Mouse (Mus musculus) layer of hippocampus, adult 2 months (tissue): ENCODE data around the gene Mad1l1. TPM values are rescaled to one million over a fixed set of nuclear protein-coding genes. Genes with fewer than 3 reads are reported as not detected.

ENCODE experiments used
- DNase-seq, 2 experiments: peaks; one replicate each; pipeline ENCODE4 v3.0.0; 2022; ENCODE audit warnings: low spot score in 2 of 2
- H3K27ac ChIP-seq: fragments of 200-600 bp; 2 replicates; pipeline ENCODE4 v1.8.1; 2022
- H3K4me3 ChIP-seq: fragments of 200-600 bp; 2 replicates; pipeline ENCODE4 v1.8.1; 2022; ENCODE audit warnings: mild to moderate bottlenecking
- CTCF ChIP-seq: fragments of 200-600 bp; conservative IDR thresholded peaks from 2 replicates; pipeline ENCODE4 v1.8.1; 2022; ENCODE audit warnings: antibody characterized with exemption, mild to moderate bottlenecking, moderate library complexity
- total RNA-seq, 2 experiments: library from RNA; stranded (reverse); gene quantifications; 2 replicates each; pipeline ENCODE4 v1.2.3; 2021

Mad1l1 gene
- total RNA-seq, 2 experiments from 2014 or later, result 14.3 to 18.1 TPM

DNA sequence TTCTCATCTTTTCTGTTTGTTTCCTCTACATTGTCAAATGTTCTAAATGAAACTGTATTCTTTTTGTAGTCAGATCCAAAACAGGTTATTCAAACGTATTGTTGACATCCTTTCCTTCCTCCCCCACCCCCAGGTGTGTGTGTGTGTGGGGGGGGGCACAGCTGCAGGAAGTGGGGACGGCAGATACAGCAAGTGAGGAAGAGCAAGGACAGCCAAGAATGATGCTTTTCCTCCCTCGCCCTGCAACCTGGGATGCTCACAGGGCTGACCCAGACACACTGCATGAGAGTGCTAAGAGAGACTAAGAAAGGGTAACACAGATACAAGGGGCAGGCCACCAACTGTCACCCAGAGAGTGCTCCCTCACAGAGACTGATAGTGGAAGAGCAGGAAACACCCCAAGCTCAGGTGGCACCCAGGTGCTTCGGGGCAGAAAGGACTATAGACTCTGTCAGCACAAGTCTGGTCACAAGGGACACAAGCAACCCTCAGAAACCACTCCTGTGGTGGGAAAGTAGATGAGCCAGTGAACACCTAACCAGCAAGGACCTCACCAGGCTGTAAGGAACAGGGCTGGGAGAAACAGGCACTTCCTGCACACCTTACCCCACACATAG, 105.8 kb downstream of the Mad1l1 start:
- DNase-seq, result no peak
- Histone ChIP-seq H3K27ac (no peak overlapping the region), H3K4me3 (no peak overlapping the region)
- no peak for TF ChIP-seq CTCF

DNA sequence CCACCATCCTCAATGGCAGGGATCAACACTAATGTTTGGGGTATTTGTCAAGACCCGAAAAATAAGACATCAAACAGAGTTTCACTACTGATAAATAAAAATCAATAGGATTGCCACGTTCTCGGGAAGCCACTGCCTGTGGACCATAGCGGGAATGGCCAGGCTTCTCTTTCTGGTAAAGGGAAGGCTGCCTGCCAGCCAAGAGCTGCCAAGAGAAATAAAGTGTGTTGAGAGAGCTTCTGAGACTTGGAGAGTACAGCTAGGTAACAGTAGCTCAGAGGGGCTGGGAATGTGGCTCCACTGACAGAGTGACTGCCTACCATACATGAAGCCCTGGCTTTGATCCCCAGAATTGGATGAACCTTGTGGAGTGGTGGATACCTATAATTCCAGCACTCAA, 108.4 kb downstream of the Mad1l1 start:
- H3K27ac ChIP-seq, result no peak overlapping the region
- no peak overlapping the region for H3K4me3 ChIP-seq
- no peak for DNase-seq
- TF ChIP-seq CTCF, result no peak

DNA sequence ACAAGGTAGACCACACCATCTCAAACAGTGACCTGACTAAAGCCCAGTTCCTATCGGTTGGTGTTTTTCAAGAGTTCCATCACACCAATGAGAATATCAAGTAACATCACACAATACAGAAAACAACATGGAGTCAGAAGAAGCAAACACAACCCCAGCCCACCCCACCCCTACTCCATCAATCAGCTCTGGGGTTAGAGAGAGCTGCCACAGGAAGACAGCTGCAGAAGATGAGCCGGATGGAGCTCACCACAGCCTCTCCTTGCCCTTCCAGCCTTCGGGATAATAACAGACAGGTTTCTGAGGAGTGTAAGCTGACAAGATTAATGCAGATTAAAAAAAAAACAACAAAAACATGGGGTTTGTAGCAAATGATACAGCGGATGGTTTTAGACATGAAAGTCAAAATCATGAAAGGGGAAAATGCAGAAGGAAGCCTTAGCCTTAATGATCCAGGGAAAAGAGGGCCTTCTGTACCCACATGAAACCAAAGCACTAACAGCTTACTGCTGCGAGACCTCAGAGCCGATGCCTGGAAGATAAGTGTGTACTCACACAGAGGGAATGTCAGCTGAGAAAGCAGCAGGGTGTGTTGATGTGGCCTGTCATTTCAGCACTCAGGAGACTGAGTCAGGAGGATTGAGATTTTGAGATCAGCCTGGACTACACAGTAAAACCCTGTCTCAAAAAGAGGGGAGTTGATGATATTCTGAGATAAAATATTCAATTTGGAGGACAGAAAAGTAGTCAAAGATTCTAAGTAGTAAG, 110.8 kb downstream of the Mad1l1 start:
- no peak for TF ChIP-seq CTCF
- Histone ChIP-seq H3K27ac (no peak overlapping the region), H3K4me3 (no peak overlapping the region)
- DNase-seq, result no peak

DNA sequence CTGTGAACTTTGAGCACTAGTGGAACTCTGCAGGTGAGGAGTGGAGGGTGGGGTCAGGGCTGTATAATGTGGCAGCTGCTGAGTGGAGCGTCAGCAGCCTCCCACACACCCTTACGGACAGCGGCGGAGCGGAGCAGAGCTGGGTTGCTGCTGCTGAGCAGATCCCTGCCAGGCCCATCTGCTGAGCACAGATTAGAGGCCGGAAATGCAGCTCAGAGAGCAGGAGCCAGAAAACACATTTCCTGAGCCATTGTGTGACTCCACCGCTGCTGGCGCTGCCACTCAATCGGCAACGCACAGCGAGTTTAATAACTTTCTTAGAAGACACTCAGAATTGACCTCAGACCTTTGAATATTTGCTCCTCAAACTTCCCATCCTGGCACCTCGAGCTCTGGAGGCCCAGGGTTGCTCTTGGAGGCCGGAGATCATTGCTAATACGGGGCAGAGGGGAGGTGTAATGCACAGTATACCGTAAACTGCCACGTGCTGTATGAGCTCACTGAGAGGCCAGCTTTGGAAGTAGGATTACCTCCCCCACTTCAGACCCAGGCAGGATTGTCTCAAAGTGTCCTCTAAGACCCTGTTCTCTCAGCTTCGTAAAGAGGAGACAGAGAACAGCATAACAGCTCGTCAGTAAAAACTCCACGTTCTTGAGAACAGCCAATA, 112.5 kb downstream of the Mad1l1 start:
- TF ChIP-seq CTCF, result 0 out of 2 replicates have a peak, but pooled peaks have one; percentile 26
- peak; percentile 29 to 42 for DNase-seq
- Histone ChIP-seq H3K4me3 (no peak overlapping the region), H3K27ac (no peak overlapping the region)

DNA sequence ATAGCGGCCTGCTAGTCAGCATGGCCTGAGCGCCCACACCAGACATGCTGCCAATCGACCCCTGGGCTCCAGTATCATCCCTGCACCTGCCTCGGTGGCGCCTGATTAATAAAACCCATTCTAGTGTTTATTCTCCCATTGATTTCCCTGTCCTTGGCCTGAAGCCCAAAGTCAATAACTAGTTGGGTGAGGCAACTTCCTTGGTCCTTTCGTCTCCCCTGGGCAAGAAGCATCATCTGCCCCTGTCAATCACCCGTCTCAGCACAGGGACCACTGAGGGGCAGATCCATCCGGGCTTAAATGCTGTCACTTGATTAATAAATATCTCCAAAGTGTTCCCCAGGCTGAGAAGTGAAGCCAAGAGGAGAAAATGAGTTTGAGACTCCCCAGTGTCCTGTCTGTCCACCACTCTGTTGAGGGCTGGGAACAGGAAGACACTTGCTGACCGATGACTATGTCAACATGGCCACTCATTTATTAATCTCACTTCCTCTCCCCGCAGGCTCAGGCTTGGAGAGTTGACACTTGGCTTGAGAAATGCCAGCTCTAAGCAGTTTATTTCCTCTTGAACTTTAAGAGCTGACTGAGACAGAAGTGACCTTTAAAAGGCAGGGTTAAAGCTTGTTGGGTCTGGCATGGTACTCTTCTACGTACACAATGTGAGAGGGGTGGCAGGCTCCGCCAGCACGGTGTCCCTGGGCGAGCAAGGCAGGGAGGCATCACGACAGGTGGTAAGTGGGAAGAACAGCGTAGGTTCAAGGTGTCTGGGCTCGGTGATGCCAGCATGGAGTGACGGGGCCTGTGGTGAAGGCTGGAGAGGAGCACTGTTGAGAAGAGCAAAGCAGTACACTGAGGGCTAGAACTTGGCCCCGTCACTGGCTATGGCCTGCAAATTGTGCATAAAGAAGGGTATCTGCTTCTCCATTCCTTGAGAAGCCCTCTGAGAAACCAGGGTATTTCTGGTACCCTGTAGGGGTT, 114.3 kb downstream of the Mad1l1 start:
- Histone ChIP-seq H3K27ac (no peak overlapping the region), H3K4me3 (no peak overlapping the region)
- DNase-seq, result no peak
- TF ChIP-seq CTCF, result no peak

DNA sequence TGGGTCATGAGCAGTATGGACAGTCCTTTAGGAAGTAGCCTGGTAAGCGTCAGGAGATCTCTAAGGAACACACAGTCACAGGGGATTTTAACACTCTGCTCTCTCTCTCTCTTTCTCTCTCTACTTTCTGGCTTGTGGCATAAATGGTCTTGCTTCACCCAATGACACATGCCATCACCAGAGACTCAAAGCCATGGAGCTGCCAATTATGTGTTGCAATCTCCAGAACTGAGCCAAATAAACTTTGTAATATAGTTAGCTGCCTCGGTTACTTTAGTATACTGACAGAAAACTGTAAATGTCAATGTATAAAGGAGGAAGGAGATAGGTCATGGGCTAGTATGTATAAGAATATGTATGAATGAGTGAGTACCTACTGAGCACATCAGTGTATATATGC, 115.4 kb downstream of the Mad1l1 start:
- DNase-seq, result no peak
- Histone ChIP-seq H3K4me3 (no peak overlapping the region), H3K27ac (no peak overlapping the region)
- TF ChIP-seq CTCF, result no peak

DNA sequence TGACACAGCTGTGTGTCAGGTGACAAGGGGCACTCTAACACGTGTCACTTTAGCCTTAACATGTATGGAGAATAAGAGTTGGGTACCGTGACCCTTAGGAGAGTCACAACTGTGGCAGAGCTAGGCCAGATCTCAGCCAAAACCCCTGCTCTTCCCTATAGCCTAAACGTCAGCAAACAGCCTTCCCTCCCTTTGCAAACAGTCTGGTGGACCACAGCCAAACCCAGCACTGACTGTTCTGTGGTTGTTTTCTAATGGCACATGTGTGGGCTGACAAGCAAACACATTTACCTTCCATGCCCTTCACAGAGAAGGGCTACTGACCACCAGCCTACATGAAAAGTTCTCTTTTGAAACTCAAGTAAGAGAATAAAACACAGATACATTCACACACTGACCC, 116.9 kb downstream of the Mad1l1 start:
- Histone ChIP-seq H3K27ac (no peak overlapping the region), H3K4me3 (no peak overlapping the region)
- no peak for TF ChIP-seq CTCF
- DNase-seq, result no peak

DNA sequence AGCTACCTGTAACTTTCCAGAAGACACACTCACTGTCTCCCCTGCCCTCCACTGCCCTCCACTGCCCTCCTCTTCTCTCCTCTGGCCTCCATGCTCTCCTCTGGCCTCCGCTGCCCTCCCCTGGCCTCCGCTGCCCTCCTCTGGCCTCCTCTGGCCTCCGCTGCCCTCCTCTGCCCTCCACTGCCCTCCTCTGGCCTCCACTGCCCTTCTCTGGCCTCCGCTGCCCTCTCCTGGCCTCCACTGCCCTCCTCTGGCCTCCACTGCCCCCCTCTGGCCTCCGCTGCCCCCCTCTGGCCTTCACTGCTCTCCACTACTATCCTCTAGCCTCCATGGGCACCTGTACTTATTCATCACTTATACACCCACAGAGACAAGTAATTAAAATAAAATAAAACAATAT, 117.3 kb downstream of the Mad1l1 start:
- no peak overlapping the region for H3K4me3 ChIP-seq
- no peak overlapping the region for H3K27ac ChIP-seq
- no peak for DNase-seq
- no peak for TF ChIP-seq CTCF

DNA sequence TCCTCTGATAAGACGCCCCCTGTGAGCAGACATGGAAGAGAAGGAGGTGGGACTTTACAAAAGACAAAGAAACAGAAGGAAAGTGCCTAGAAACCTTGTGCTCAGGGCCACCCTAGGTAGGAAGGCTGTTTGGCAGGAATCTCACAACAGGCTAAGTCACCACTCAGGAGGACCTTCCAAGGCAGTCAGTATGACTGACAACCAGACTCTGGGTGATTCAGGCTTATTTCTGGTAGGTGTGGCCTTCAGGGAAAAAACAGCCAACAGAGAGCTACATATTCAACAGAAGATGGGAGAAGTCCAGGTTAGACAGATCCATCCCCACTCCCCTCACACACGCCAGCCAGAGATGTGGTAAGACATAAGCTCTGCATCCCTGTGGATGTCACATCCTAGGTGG, 118.9 kb downstream of the Mad1l1 start:
- no peak overlapping the region for H3K27ac ChIP-seq
- H3K4me3 ChIP-seq, result no peak overlapping the region
- no peak for DNase-seq
- TF ChIP-seq CTCF, result no peak

DNA sequence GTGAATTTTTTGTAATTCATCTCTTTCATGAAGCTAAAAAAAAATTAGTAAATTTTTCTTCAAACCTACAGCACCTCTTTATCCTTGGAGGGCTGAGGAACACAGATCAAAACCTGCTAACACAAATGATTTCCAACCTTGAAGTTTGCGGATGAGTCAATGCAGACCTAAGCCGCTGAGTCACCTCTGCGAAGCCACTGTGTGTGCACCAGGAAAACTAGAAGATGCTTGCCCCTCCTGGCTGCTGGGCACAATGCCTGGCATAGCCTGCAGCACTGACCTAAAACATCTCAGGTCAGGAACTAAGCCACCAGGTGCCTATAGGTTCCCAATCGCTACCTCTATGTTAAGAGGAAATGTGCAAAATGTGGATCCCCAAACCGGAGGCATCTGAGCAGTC, 119.8 kb downstream of the Mad1l1 start:
- no peak overlapping the region for H3K4me3 ChIP-seq
- H3K27ac ChIP-seq, result no peak overlapping the region
- no peak for TF ChIP-seq CTCF
- DNase-seq, result no peak

DNA sequence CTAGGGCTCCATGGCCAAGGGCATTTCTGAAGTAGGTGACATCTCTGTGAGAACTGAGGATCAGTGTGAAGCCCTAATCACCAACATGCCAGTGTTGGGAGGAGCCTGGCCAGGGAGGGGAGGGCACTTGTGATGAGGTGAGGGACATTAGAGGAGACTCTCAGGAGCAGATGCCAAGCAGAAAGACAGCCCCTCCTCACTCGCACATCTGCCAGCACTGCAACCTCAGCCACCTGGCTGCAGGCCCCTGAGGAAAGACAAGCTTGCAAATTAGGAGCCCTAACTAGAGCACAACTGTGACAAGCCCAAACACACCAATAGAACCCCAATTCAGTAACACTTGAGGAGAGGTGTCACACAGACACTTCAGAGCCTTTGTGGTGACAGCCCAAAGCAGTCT, 120.2 kb downstream of the Mad1l1 start:
- Histone ChIP-seq H3K4me3 (no peak overlapping the region), H3K27ac (no peak overlapping the region)
- DNase-seq, result no peak
- TF ChIP-seq CTCF, result no peak

DNA sequence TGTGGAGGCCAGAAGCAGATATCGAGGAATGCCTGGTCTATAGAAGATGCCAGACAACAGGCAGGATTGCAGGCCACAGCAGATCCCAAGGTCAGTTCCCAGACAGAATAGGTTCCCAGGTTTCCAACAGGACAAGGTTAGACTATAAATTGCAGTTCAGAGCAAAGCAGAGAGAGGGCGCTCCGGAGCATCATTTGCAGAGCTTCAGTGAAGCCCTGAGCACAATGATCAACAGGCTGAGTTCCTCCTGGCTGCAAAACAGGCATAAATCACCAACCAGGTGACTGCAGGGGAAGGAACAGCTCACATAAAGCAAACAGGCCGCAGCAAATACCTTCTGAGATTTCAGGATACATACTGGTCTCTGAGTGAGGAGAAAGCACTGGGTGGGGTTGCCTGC, 123.6 kb downstream of the Mad1l1 start:
- peak; percentile 57 to 87 for DNase-seq
- Histone ChIP-seq H3K27ac (no peak overlapping the region), H3K4me3 (no peak overlapping the region)
- peak; percentile 92 for TF ChIP-seq CTCF

DNA sequence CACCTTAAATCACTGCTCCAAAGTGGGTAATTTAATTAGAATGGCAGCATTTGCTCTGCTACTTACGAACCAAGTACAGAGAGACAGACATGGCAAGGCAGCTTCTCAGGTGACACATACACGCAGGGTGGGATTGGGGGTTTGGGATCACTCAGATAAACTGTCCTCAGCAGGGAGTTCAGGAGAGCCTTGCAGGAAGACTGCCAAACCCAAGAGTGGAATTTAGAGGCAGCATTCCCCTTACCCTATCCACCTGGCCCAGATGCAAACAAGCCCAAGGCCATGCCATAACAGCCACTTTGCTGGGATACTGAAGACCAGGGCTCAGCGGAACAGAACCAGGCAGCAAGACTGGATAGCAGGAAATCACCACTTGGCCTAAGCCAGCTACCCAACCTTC, 124.9 kb downstream of the Mad1l1 start:
- no peak overlapping the region for H3K4me3 ChIP-seq
- H3K27ac ChIP-seq, result no peak overlapping the region
- no peak for TF ChIP-seq CTCF
- DNase-seq, result no peak
